Mouse (Mus musculus): ENCODE data around the gene Ccdc22.

Gene Ccdc22

GRCm38 (mm10) chrX:7604879-7605574, at the start of gene Ccdc22:
TSS of gene Ccdc22 (minus strand) at chrX:7605517.
- DNase-seq (ENCODE audit: low spot score in 2 of 2) = peak; percentile 80 to 89

- DNase-seq (ENCODE audit: low spot score in 2 of 2) = peak in 1 of 2 experiments; percentile 59
Observed at GRCm38 (mm10) chrX:7648671-7649304, 43.5 kb upstream of the Ccdc22 start.

- DNase-seq (ENCODE audit: low spot score in 2 of 2) = peak; percentile 73 to 87
Observed at GRCm38 (mm10) chrX:7645349-7645748, 40.0 kb upstream of the Ccdc22 start.

- no peak for DNase-seq (ENCODE audit: low spot score in 2 of 2)
Observed at GRCm38 (mm10) chrX:7640785-7641184, 35.5 kb upstream of the Ccdc22 start.

- DNase-seq (ENCODE audit: low spot score in 2 of 2) = no peak
Observed at GRCm38 (mm10) chrX:7639536-7640325, 34.4 kb upstream of the Ccdc22 start.

- peak; percentile 82 to 91 for DNase-seq (ENCODE audit: low spot score in 2 of 2)
Observed at GRCm38 (mm10) chrX:7638401-7639091, 33.2 kb upstream of the Ccdc22 start, which contains the start of gene Syp. TSS of gene Syp (plus strand) at chrX:7638471.

GRCm38 (mm10) chrX:7635101-7635500, 29.8 kb upstream of the Ccdc22 start:
- peak; percentile 52 to 69 for DNase-seq (ENCODE audit: low spot score in 2 of 2)

GRCm38 (mm10) chrX:7632560-7632959, 27.2 kb upstream of the Ccdc22 start:
- no peak for DNase-seq (ENCODE audit: low spot score in 2 of 2)

GRCm38 (mm10) chrX:7617889-7618551, 12.7 kb upstream of the Ccdc22 start:
- DNase-seq (ENCODE audit: low spot score in 2 of 2) = no peak

- DNase-seq (ENCODE audit: low spot score in 2 of 2) = peak in 1 of 2 experiments; percentile 30
Observed at GRCm38 (mm10) chrX:7610536-7611258, 5.4 kb upstream of the Ccdc22 start.

GRCm38 (mm10) chrX:7610035-7610434, 4.7 kb upstream of the Ccdc22 start:
- DNase-seq (ENCODE audit: low spot score in 2 of 2) = no peak

- no peak for DNase-seq (ENCODE audit: low spot score in 2 of 2)
Observed at GRCm38 (mm10) chrX:7606783-7607182, 1.5 kb upstream of the Ccdc22 start, which contains the start of gene Cacna1f. TSS of gene Cacna1f (plus strand) at chrX:7607083.

GRCm38 (mm10) chrX:7605575-7605941, 241 bp upstream of the Ccdc22 start:
- no peak for DNase-seq (ENCODE audit: low spot score in 2 of 2)

GRCm38 (mm10) chrX:7604004-7604403, 1.3 kb downstream of the Ccdc22 start:
- DNase-seq (ENCODE audit: low spot score in 2 of 2) = no peak

- peak in 1 of 2 experiments; percentile 11 for DNase-seq (ENCODE audit: low spot score in 2 of 2)
Observed at GRCm38 (mm10) chrX:7595371-7595770, 9.9 kb downstream of the Ccdc22 start.

GRCm38 (mm10) chrX:7586356-7586755, 19.0 kb downstream of the Ccdc22 start:
- DNase-seq (ENCODE audit: low spot score in 2 of 2) = no peak

GRCm38 (mm10) chrX:7583881-7584280, 21.4 kb downstream of the Ccdc22 start:
- DNase-seq (ENCODE audit: low spot score in 2 of 2) = no peak

- peak in 1 of 2 experiments; percentile 12 for DNase-seq (ENCODE audit: low spot score in 2 of 2)
Observed at GRCm38 (mm10) chrX:7581151-7581550, 24.2 kb downstream of the Ccdc22 start.

- DNase-seq (ENCODE audit: low spot score in 2 of 2) = peak in 1 of 2 experiments; percentile 21
Observed at GRCm38 (mm10) chrX:7574885-7575231, 30.5 kb downstream of the Ccdc22 start.

- peak; percentile 93 to 98 for DNase-seq (ENCODE audit: low spot score in 2 of 2)
Observed at GRCm38 (mm10) chrX:7574087-7574884, 31.0 kb downstream of the Ccdc22 start, which contains the start of gene Ppp1r3f. TSS of gene Ppp1r3f (minus strand) at chrX:7574283.

Measured in frontal cortex, postnatal 36 days (tissue).